Mouse (Mus musculus): Measurements from ENCODE around the gene Abhd18.

DNA sequence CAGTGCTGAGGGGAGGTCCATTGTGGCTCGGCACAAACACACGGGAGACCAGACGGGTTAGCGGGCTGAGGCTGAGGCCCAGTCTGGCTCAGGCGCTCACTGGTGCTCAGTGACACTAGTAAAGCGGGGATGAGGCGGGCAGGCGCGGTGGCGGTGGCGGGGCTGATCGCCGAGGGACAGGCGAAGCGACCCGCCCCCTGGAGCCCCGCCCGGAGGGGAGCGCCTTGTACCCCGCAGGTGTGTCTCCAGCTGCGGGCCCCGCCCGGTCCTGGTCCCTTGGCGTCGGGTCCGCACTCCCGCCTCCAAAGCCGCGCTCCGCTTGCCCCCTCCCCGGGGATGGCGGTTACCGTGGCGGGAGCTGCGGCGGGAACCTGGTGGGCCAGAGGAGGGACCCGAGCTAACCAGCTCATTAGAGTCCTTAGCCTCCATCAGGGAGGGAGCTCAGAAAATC, 46.4 kb upstream of the Abhd18 start:
- TF ChIP-seq POLR2AphosphoS5 (IDR thresholded peaks at IDR 0.05; ENCODE audit: insufficient replicate concordance, low read depth, low read length) (no peak), CTCF (IDR thresholded peaks at IDR 0.05; ENCODE audit: low read depth, low read length) (no peak), TAL1 (conservative IDR thresholded peaks at IDR 0.05; ENCODE audit: low read depth, low read length) (no peak), GATA1 (IDR thresholded peaks at IDR 0.05; ENCODE audit: borderline replicate concordance, low read length) (no peak)

Data from G1E (cell line).